Mouse (Mus musculus) kidney, adult 2 months (tissue): ENCODE results near the gene Lrguk.

Experiments used
- CTCF ChIP-seq: fragments of 200-500 bp; conservative IDR thresholded peaks from 2 replicates; pipeline ENCODE4 v1.5.1; 2011; ENCODE audit warnings: low read depth, mild to moderate bottlenecking, control low read depth, low read length, moderate library complexity, mixed read lengths; ENCODE audit not compliant: insufficient read depth, insufficient read length
- POLR2A ChIP-seq: fragments of 200-500 bp; IDR thresholded peaks from one replicate; pipeline ENCODE4 v1.6.1; 2011; ENCODE audit warnings: low read depth, low read length, control low read depth

- no peak for TF ChIP-seq POLR2A
- no peak for TF ChIP-seq CTCF
These were observed 4.8 kb downstream of the Lrguk start for GRCm38 (mm10) chr6:34034096-34034495.
